Mouse (Mus musculus) midbrain, embryonic 15.5 days (tissue): ENCODE results near the gene Hoxa5. TPM values are rescaled to one million over a fixed set of nuclear protein-coding genes. Genes with fewer than 3 reads are reported as not detected.

ENCODE experiments used
- ATAC-seq: fragments of 200-750 bp; cut with Nextera tagmentation; replicated peaks from 2 replicates; pipeline ENCODE4 v1.8.0; 2017; ENCODE audit warnings: moderate TSS enrichment
- H3K27ac ChIP-seq: fragments of 300-500 bp; sonication (generic); 2 replicates; pipeline ENCODE4 v1.5.1; 2015; ENCODE audit warnings: mild to moderate bottlenecking, inconsistent platforms
- H3K27me3 ChIP-seq: fragments of 300-500 bp; sonication (generic); replicated peaks from 2 replicates; pipeline ENCODE4 v1.6.1; 2015; ENCODE audit warnings: inconsistent platforms
- H3K36me3 ChIP-seq: fragments of 300-500 bp; sonication (generic); replicated peaks from 2 replicates; pipeline ENCODE4 v1.6.1; 2015; ENCODE audit warnings: inconsistent platforms
- H3K4me1 ChIP-seq: fragments of 300-500 bp; sonication (generic); 2 replicates; pipeline ENCODE4 v1.6.1; 2015; ENCODE audit warnings: inconsistent platforms
- H3K4me2 ChIP-seq: fragments of 300-500 bp; sonication (generic); 2 replicates; pipeline ENCODE4 v1.6.1; 2015; ENCODE audit warnings: inconsistent platforms, mild to moderate bottlenecking, moderate library complexity
- H3K4me3 ChIP-seq: fragments of 300-500 bp; sonication (generic); 2 replicates; pipeline ENCODE4 v1.5.1; 2015; ENCODE audit warnings: mild to moderate bottlenecking, inconsistent platforms
- H3K9ac ChIP-seq: fragments of 300-500 bp; sonication (generic); 2 replicates; pipeline ENCODE4 v1.6.1; 2015; ENCODE audit warnings: mild to moderate bottlenecking, inconsistent platforms
- H3K9me3 ChIP-seq: fragments of 300-500 bp; sonication (generic); 2 replicates; pipeline ENCODE4 v1.6.1; 2016; ENCODE audit warnings: inconsistent platforms
- WGBS: fragments of 180-500 bp; shearing (Covaris S2); methylation state at CpG from one replicate; pipeline ENCODE4 v1.1.7; 2015; ENCODE audit warnings: mixed read lengths; 5-methylcytosine and 5-hydroxymethylcytosine counted together
- polyA plus RNA-seq: library from polyadenylated mRNA; unstranded; fragments of >200 nt; fragmentation: Nextera tagmentation; extraction: Ambion mirVana; gene quantifications from 2 replicates; pipeline ENCODE4 v1.2.1, GENCODE M21; 2015

Gene Hoxa5
- polyA plus RNA-seq, 1 experiment from 2014 or later: not detected

GRCm38 (mm10) chr6:52229558-52230416 lies 25.4 kb upstream of the Hoxa5 start:
- Histone ChIP-seq H3K27me3 (peaks cover 93% of the 10 kb centered on the region), H3K4me1 (no peaks in the 10 kb centered on the region), H3K4me2 (no peak overlapping the region), H3K36me3 (no peaks in the 10 kb centered on the region), H3K4me3 (no peak overlapping the region), H3K27ac (no peak overlapping the region), H3K9ac (no peak overlapping the region), H3K9me3 (no peaks in the 10 kb centered on the region)
- no peak for ATAC-seq
- 2% methylated on average over 44 of the region's 44 CpGs for WGBS

- Histone ChIP-seq H3K4me3 (no peak overlapping the region), H3K9ac (no peak overlapping the region), H3K4me2 (no peak overlapping the region), H3K4me1 (no peaks in the 10 kb centered on the region), H3K27me3 (peaks cover 93% of the 10 kb centered on the region), H3K27ac (no peak overlapping the region), H3K36me3 (no peaks in the 10 kb centered on the region), H3K9me3 (no peaks in the 10 kb centered on the region)
- ATAC-seq: no peak
- 1% methylated on average over 38 of the region's 38 CpGs for WGBS
These were observed 24.4 kb upstream of the Hoxa5 start for GRCm38 (mm10) chr6:52228475-52229465.

GRCm38 (mm10) chr6:52227470-52228222 lies 23.3 kb upstream of the Hoxa5 start:
- WGBS: 3% methylated on average over 11 of the region's 11 CpGs
- Histone ChIP-seq H3K36me3 (no peaks in the 10 kb centered on the region), H3K27me3 (peaks cover 93% of the 10 kb centered on the region), H3K4me2 (no peak overlapping the region), H3K4me1 (no peaks in the 10 kb centered on the region), H3K27ac (no peak overlapping the region), H3K4me3 (no peak overlapping the region), H3K9ac (no peak overlapping the region), H3K9me3 (no peaks in the 10 kb centered on the region)
- no peak for ATAC-seq

GRCm38 (mm10) chr6:52226569-52227257 lies 22.3 kb upstream of the Hoxa5 start:
- no peak for ATAC-seq
- H3K4me3 ChIP-seq: no peak overlapping the region
- H3K36me3 ChIP-seq: no peaks in the 10 kb centered on the region
- peaks cover 93% of the 10 kb centered on the region for H3K27me3 ChIP-seq
- no peak overlapping the region for H3K4me2 ChIP-seq
- 0 out of 2 replicates have a peak, but pooled peaks cover 1% of the 10 kb centered on the region for H3K4me1 ChIP-seq
- 4% methylated on average over 26 of the region's 26 CpGs for WGBS
- H3K9ac ChIP-seq: no peak overlapping the region
- no peaks in the 10 kb centered on the region for H3K9me3 ChIP-seq
- H3K27ac ChIP-seq: no peak overlapping the region

- no peak overlapping the region for H3K4me2 ChIP-seq
- no peak for ATAC-seq
- no peak overlapping the region for H3K9ac ChIP-seq
- 3% methylated on average over 67 of the region's 69 CpGs for WGBS
- H3K4me1 ChIP-seq: peaks cover 6% of the 10 kb centered on the region; the same call in 1 of the 2 replicates
- H3K4me3 ChIP-seq: no peak overlapping the region
- no peaks in the 10 kb centered on the region for H3K9me3 ChIP-seq
- peaks cover 97% of the 10 kb centered on the region for H3K27me3 ChIP-seq
- no peaks in the 10 kb centered on the region for H3K36me3 ChIP-seq
- no peak overlapping the region for H3K27ac ChIP-seq
These were observed 21.5 kb upstream of the Hoxa5 start for GRCm38 (mm10) chr6:52225612-52226568.

- WGBS: under 1% methylated on average over 36 of the region's 36 CpGs
- Histone ChIP-seq H3K9ac (no peak overlapping the region), H3K9me3 (no peaks in the 10 kb centered on the region)
These were observed 20.7 kb upstream of the Hoxa5 start for GRCm38 (mm10) chr6:52224895-52225611.

GRCm38 (mm10) chr6:52223939-52224760 lies 19.8 kb upstream of the Hoxa5 start:
- H3K27ac ChIP-seq: no peak overlapping the region
- H3K9ac ChIP-seq: no peak overlapping the region
- H3K9me3 ChIP-seq: no peaks in the 10 kb centered on the region
- H3K27me3 ChIP-seq: peaks cover 97% of the 10 kb centered on the region
- H3K4me1 ChIP-seq: peaks cover 6% of the 10 kb centered on the region; the same call in 1 of the 2 replicates
- WGBS: 2% methylated on average over 24 of the region's 24 CpGs
- H3K4me2 ChIP-seq: no peak overlapping the region
- no peaks in the 10 kb centered on the region for H3K36me3 ChIP-seq
- no peak for ATAC-seq
- H3K4me3 ChIP-seq: no peak overlapping the region

More at GRCm38 (mm10) chr6:52224895-52225611, 20.7 kb upstream of the Hoxa5 start:
- H3K27ac ChIP-seq: no peak overlapping the region
- H3K4me3 ChIP-seq: no peak overlapping the region
- H3K4me1 ChIP-seq: peaks cover 6% of the 10 kb centered on the region; the same call in 1 of the 2 replicates
- no peak overlapping the region for H3K4me2 ChIP-seq
- no peak for ATAC-seq
- peaks cover 97% of the 10 kb centered on the region for H3K27me3 ChIP-seq
- H3K36me3 ChIP-seq: no peaks in the 10 kb centered on the region

GRCm38 (mm10) chr6:52222729-52223128 lies 18.3 kb upstream of the Hoxa5 start:
- Histone ChIP-seq H3K4me2 (no peak overlapping the region), H3K9me3 (no peaks in the 10 kb centered on the region), H3K27me3 (peaks cover 98% of the 10 kb centered on the region), H3K36me3 (no peaks in the 10 kb centered on the region), H3K27ac (no peak overlapping the region), H3K4me3 (no peak overlapping the region), H3K4me1 (peaks cover 6% of the 10 kb centered on the region; the same call in 1 of the 2 replicates), H3K9ac (no peak overlapping the region)
- no peak for ATAC-seq
- 10% methylated on average over 13 of the region's 13 CpGs for WGBS

GRCm38 (mm10) chr6:52221993-52222685 lies 17.8 kb upstream of the Hoxa5 start:
- no peak overlapping the region; the same call in 1 of the 2 replicates for H3K4me2 ChIP-seq
- no peak overlapping the region for H3K9ac ChIP-seq
- WGBS: 6% methylated on average over 21 of the region's 21 CpGs
- peak overlapping the region; percentile 48; the same call in 1 of the 2 replicates for H3K4me3 ChIP-seq
- peaks cover 12% of the 10 kb centered on the region for H3K4me1 ChIP-seq
- no peaks in the 10 kb centered on the region for H3K36me3 ChIP-seq
- peaks cover 98% of the 10 kb centered on the region for H3K27me3 ChIP-seq
- peak; percentile 59 for ATAC-seq
- no peaks in the 10 kb centered on the region for H3K9me3 ChIP-seq
- H3K27ac ChIP-seq: no peak overlapping the region
